Mouse (Mus musculus) spleen, adult 2 months (tissue): ENCODE data around the gene Rpl19.

Experiments used
- CTCF ChIP-seq: fragments of 200-500 bp; IDR thresholded peaks from 2 replicates; pipeline ENCODE4 v1.5.1; 2011; ENCODE audit warnings: mild to moderate bottlenecking, inconsistent platforms; ENCODE audit not compliant: insufficient read depth, insufficient read length, insufficient replicate concordance; ENCODE audit errors: extremely low read depth
- POLR2A ChIP-seq: fragments of 200-500 bp; IDR thresholded peaks from 2 replicates; pipeline ENCODE4 v1.6.1; 2011; ENCODE audit warnings: low read depth, low read length, inconsistent platforms

DNA sequence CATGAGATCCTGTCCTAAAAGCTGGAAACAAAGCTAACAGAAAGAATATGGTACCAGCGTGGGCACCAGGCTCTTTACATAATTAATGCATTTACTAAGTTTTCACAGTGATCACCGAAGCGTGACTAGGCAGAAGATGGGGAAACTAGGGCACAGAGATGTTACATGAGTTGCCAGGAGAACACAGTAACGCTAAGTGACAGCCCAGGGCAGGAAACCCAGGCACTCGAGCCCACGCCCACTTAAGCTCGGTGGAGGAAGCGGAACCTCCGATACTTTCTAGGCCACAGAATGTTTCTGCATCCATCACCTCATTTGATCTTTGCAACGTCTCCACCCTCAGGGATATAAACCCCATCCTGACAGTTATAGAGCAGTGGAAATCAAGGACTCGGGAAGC is 18.4 kb upstream of the Rpl19 start:
- TF ChIP-seq POLR2A: no peak
- TF ChIP-seq CTCF: no peak
